8 mouse cellular contexts compared by ENCODE assay signal in the genomic region with DNA sequence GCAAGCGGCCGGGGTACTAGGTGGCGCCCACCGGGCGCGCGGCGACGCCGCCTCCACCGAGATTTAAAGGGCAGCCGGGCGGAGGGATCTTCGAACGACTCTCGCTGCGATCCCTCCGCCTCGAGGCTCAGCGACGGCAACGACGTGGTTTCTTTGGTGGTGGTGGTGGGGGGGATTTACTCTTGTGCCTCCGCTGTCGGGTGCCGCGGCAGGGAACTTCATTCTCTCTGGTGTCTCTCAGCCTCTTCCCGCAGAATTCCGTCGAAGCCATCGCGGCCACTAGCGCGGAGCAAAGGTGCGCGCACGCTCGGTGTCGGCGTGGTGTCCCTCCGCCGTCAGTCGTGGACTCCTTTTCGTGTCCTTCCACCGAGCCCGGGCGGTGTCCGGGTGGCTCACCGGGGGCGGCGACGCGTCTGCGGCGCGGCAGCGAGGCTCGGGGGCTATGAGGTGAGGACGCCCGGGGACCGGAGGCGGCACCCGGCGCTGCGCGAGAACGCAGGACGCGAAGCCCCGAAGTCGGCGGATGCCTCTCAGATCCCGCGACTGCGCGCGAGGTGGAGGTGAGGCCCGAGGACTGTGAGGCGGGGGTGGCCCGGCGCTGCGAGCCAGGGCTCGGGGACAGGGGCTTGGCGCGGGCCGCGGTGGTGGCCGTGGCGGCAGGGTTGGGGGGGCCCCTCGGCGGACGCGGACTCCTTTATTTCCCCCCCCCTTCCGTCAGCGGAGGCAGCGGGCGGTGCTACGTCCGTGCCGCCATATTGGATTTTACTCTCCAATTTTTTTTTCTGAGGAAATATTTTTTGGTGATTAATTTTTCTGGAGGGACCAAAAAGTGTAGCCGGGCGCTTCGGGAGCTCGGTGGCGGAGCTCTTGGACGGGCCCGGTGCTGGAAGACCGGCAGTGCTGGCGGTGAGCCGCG. TPM values are rescaled to one million over a fixed set of nuclear protein-coding genes. Genes with fewer than 3 reads are reported as not detected.
DNase-seq lines count a peak whose midpoint lies in the region; ATAC-seq lines count a peak whose summit lies in the region.

No protein-coding gene starts in this region.

- peak overlapping the region; percentile 99 for H3K4me3 ChIP-seq in embryonic facial prominence, embryonic 10.5 days
- peak overlapping the region; percentile 84 for H3K4me3 ChIP-seq in limb, embryonic 10.5 days
- H3K4me3 ChIP-seq in midbrain, embryonic 12.5 days = peak overlapping the region; percentile 81

- H3K4me1 ChIP-seq in embryonic facial prominence, embryonic 10.5 days = peaks cover 19% of the 10 kb centered on the region
- peaks cover 18% of the 10 kb centered on the region for H3K4me1 ChIP-seq in limb, embryonic 10.5 days
- peaks cover 25% of the 10 kb centered on the region for H3K4me1 ChIP-seq in midbrain, embryonic 12.5 days

- WGBS in embryonic facial prominence, embryonic 10.5 days = under 1% methylated on average over 111 of the region's 111 CpGs
- WGBS in limb, embryonic 10.5 days = under 1% methylated on average over 110 of the region's 111 CpGs
- whole genome bisulfite sequencing in midbrain, embryonic 12.5 days = under 1% methylated on average over 102 of the region's 111 CpGs

- H3K36me3 ChIP-seq in embryonic facial prominence, embryonic 10.5 days (replicated peaks) = peaks cover 9% of the 10 kb centered on the region
- peaks cover 14% of the 10 kb centered on the region for H3K36me3 ChIP-seq in limb, embryonic 10.5 days
- H3K36me3 ChIP-seq in midbrain, embryonic 12.5 days = 0 out of 2 replicates have a peak, but pooled peaks cover under 1% of the 10 kb centered on the region

- peak overlapping the region; percentile 99 for H3K9ac ChIP-seq in midbrain, embryonic 12.5 days (replicated peaks)

- H3K27ac ChIP-seq in embryonic facial prominence, embryonic 10.5 days (replicated peaks) = peak overlapping the region; percentile 100
- peak overlapping the region; percentile 100 for H3K27ac ChIP-seq in limb, embryonic 10.5 days
- peak overlapping the region; percentile 100 for H3K27ac ChIP-seq in midbrain, embryonic 12.5 days (replicated peaks)

- no peaks in the 10 kb centered on the region for H3K9me3 ChIP-seq in embryonic facial prominence, embryonic 10.5 days
- H3K9me3 ChIP-seq in limb, embryonic 10.5 days (replicated peaks) = no peaks in the 10 kb centered on the region
- H3K9me3 ChIP-seq in midbrain, embryonic 12.5 days = no peaks in the 10 kb centered on the region

- DNase-seq in adrenal gland, postnatal 14 days = peak; percentile 92
- peak; percentile 92 for DNase-seq in embryonic facial prominence, embryonic 10.5 days (ENCODE audit: low spot score)
- DNase-seq in heart, adult 11 months = peak; percentile 99
- peak; percentile 71 for DNase-seq in kidney, adult 11 months
- DNase-seq in limb, embryonic 10.5 days (ENCODE audit: low spot score) = peak; percentile 92
- peak; percentile 90 for DNase-seq in skeletal muscle tissue, adult 2 months (ENCODE audit: low read depth, low spot score)

- peak; percentile 74 for ATAC-seq in midbrain, embryonic 12.5 days (ENCODE audit: low FRiP score, low read depth)
- no peak for ATAC-seq in activated CD4-positive, CD25-positive, alpha-beta regulatory T cell, adult 4 months

- no peaks in the 10 kb centered on the region for H3K27me3 ChIP-seq in embryonic facial prominence, embryonic 10.5 days (replicated peaks; ENCODE audit: low read depth, poor library complexity, severe bottlenecking)
- no peaks in the 10 kb centered on the region for H3K27me3 ChIP-seq in limb, embryonic 10.5 days (ENCODE audit: low read depth, poor library complexity, severe bottlenecking)
- no peaks in the 10 kb centered on the region for H3K27me3 ChIP-seq in midbrain, embryonic 12.5 days

- H3K4me2 ChIP-seq in midbrain, embryonic 12.5 days (replicated peaks) = peak overlapping the region; percentile 86

RNA-seq across cellular contexts. Expression of gene Kmt5b, which starts 0.8 kb away (rescaled TPM):
- total RNA-seq in adrenal gland, postnatal 14 days (2021) = 63.2 and 63.9 TPM in 2 replicates
- polyA plus RNA-seq in embryonic facial prominence, embryonic 10.5 days (2016; fragmentation: Nextera tagmentation; extraction: Ambion mirVana) = 29.4 and 31.2 TPM in 2 replicates
- 21.4 and 29.2 TPM in 2 replicates for polyA plus RNA-seq in limb, embryonic 10.5 days (2016; fragmentation: Nextera tagmentation; extraction: Ambion mirVana)
- 61.3 and 65.9 TPM in 2 replicates for polyA plus RNA-seq in midbrain, embryonic 12.5 days (2016; fragmentation: Nextera tagmentation; extraction: Ambion mirVana)
- polyA plus RNA-seq in activated CD4-positive, CD25-positive, alpha-beta regulatory T cell, adult 4 months (2017; shearing (Covaris generic)) = 10 to 100 TPM; 25.0 to 32.4 TPM

RNA-seq across cellular contexts. Expression of gene 1810055G02Rik, which starts 59.9 kb away (rescaled TPM):
- 29.2 and 33.7 TPM in 2 replicates for total RNA-seq in adrenal gland, postnatal 14 days (2021)
- 46.4 and 46.5 TPM in 2 replicates for polyA plus RNA-seq in embryonic facial prominence, embryonic 10.5 days (2016; fragmentation: Nextera tagmentation; extraction: Ambion mirVana)
- 43.8 and 47.2 TPM in 2 replicates for polyA plus RNA-seq in limb, embryonic 10.5 days (2016; fragmentation: Nextera tagmentation; extraction: Ambion mirVana)
- 31.9 and 35.1 TPM in 2 replicates for polyA plus RNA-seq in midbrain, embryonic 12.5 days (2016; fragmentation: Nextera tagmentation; extraction: Ambion mirVana)
- polyA plus RNA-seq in activated CD4-positive, CD25-positive, alpha-beta regulatory T cell, adult 4 months (2017; shearing (Covaris generic)) = 1 to 10 TPM; 4.0 to 5.1 TPM
